Mouse (Mus musculus) adipocyte (in vitro differentiated cells): ENCODE measurements around the gene Cenpv.
"Not testable (repeated sequence)": the region's sequence is repeated elsewhere in the genome, so short reads cannot be mapped to it uniquely, and the experiment has no call there.

ENCODE experiments used
- DNase-seq: peaks from one replicate; pipeline ENCODE4 v3.0.0-alpha.2; 2016; ENCODE audit warnings: low spot score

Gene Cenpv

GRCm38 (mm10) chr11:62553633-62554032 is 14.6 kb upstream of the Cenpv start:
- DNase-seq: no peak

DNA sequence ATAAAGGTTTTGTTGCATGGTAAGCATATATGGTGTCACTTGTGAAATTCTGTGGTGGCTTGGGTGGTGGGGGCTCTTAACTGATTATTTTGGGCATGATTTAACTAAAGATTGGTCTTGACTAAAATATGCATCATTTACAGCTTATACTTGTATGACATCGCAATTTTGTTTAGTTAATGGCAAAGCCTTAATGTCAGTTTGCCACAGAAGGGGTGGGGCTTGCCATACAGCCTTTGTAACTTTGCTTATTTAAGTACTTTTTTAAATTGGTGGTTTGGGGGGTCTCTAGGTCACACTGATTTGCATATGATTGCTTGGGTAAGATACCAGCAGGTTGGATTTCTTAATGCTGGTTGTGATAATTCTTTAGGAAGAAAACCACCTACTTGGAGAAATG is 14.1 kb upstream of the Cenpv start:
- DNase-seq: no peak

DNA sequence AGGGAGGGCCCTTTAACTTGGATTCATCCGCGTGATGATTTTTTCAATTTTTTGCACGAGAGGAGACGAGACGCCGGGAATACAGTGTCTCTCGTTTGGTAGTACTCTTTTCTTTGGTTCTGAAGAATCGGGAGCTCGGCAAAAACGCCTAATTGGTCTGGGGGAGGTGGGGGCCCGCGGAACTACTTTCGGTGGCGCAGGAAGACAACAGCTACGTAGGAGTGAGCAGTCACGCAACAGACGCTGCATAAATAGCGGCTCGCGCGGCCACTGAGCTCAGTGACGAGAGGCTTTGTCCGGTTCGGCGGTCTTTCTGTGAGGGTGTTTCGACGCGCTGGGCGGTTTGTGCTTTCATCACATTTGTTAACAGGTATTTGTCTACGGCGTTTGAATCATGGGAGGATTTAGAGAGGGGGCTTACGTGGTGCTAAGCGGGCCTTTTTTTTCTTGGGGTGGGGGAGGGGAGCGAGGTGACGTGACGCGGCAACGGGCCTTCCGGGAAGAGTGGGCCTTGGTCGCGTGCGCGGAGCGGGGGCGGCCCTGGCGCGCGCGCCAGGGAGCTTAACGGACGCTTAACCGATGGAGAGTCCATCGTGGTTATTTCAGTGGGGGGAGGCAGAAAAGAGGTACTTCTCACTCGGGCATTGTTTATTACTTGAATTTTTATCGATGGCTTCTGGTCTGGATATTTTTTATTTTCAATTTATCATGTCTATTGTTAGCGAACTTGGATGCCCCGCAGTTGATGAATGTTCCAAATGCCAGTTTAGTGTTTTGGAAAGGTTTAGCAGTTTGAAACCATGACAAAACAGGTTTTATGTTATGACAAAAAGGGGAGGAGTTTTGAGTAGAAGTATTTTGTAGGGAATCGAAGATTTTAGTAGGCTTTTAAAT is 12.4 kb upstream of the Cenpv start:
- peak; percentile 90 for DNase-seq

- peak; percentile 99 for DNase-seq
Observed at GRCm38 (mm10) chr11:62550727-62551225, 11.7 kb upstream of the Cenpv start, which contains the start of gene Ubb. TSS of gene Ubb (plus strand) at chr11:62551171.

DNA sequence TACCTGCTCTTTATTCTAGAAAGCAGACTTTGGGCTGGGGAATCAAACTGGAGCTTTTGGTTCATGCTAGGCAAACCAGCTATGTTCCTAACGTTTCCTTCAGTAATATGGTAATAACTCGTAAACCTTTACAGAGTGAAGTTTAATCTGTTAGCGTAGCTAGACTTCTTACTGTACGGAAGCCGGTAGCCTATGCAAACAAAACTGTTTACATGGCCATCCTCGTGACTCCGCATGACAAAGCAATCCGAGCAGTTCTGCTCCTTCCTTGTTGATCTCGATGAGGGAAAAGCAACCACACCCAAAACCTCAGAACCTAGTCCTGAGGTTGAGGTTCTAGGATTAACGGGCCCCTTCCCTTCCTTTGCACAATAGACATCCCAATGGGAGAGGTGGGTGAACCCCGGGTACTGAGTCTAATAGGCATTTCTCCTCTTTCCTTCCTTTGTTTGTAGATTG is 11.2 kb upstream of the Cenpv start:
- DNase-seq: peak; percentile 80

- peak; percentile 99 for DNase-seq
Observed at GRCm38 (mm10) chr11:62549782-62550181, 10.7 kb upstream of the Cenpv start.

DNA sequence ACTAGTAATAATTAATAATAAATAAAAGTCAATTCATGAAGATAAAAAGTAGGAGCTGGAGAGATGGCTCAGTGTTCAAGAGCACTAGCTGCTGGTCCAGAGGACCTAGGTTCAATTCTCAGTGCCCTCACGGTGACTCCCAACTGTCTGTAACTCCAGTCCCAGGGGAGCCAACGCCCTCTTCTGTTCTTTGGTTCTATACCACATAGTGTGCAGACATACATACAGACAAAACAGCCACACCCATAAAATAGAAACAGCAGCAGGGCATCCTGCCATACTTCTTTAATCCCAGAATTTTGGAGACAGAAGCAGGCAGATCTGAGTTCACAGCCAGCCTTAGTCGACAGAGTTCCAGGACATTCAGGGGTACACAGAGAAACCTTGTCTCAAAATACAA is 4.9 kb upstream of the Cenpv start:
- DNase-seq: no peak

- no peak for DNase-seq
Observed at GRCm38 (mm10) chr11:62541581-62541980, 2.5 kb upstream of the Cenpv start.

- no peak for DNase-seq
Observed at GRCm38 (mm10) chr11:62540969-62541368, 1.9 kb upstream of the Cenpv start.

DNA sequence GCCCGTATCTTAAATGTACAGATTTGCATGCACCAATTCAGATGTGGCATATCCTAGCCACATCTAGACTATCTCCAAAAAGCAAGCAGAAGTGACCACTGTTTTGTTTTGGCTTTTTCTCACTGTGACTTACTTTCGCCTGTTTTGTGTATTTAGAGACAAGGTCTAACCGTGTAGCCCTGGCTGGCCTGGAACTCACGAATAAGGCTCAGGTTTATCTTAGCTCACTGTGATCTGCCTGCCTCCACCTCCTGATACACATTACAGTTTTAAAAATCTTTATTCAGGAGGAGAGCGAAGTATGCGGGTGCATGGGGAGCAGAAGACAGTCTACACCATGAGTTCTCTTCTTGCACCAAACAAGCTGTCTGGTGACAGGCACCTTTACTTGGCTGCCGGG is 1.1 kb upstream of the Cenpv start:
- no peak for DNase-seq

- DNase-seq: no peak
Observed at GRCm38 (mm10) chr11:62538321-62539088, 556 bp downstream of the Cenpv start.

GRCm38 (mm10) chr11:62537590-62537989 is 1.5 kb downstream of the Cenpv start:
- no peak for DNase-seq

DNA sequence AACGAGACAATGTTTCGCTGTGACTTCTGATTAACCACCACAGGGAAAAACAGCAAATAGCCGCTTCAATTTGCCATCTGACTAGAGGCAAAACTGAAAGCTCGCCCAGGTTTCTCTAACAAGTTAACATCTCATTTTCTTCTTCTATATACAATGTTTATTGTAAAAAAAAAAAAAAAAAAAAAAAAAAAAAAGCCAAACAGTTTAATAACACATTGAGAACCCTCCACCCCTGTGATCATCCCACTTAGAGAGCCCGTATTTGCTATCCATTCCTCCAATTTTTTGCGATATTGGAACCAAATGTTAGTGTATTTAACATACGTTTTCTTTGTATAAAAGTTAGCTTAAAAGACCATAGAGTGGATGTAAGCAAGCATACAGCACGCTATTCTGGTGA is 2.0 kb downstream of the Cenpv start:
- DNase-seq: no peak

GRCm38 (mm10) chr11:62522283-62522682 is 16.8 kb downstream of the Cenpv start:
- no peak for DNase-seq

- DNase-seq: no peak
Observed at GRCm38 (mm10) chr11:62518991-62519390, 20.1 kb downstream of the Cenpv start.

- DNase-seq: no peak
Observed at GRCm38 (mm10) chr11:62513311-62513710, 25.8 kb downstream of the Cenpv start.

- no peak for DNase-seq
Observed at GRCm38 (mm10) chr11:62512529-62513080, 26.5 kb downstream of the Cenpv start.

- no peak for DNase-seq
Observed at GRCm38 (mm10) chr11:62511444-62512202, 27.4 kb downstream of the Cenpv start.

DNA sequence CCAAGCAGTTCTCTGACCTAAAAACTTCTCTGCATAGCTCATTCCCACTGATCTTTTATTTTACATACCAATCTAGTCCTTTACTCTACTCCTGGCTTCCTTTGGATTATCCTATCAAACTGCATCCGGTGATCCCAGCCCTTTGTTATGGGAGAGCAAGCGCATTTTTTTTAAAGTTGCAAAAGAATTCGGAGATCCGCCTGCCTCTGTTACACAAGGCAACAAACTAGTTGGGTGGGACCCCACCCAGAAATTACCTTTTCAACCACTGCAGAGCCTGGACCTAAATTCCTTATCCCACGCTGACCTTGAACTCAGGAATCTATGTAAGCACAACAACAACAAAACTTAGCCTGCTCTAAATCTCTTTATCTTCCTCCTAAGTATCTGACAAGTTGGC is 28.1 kb downstream of the Cenpv start:
- DNase-seq: no peak

DNA sequence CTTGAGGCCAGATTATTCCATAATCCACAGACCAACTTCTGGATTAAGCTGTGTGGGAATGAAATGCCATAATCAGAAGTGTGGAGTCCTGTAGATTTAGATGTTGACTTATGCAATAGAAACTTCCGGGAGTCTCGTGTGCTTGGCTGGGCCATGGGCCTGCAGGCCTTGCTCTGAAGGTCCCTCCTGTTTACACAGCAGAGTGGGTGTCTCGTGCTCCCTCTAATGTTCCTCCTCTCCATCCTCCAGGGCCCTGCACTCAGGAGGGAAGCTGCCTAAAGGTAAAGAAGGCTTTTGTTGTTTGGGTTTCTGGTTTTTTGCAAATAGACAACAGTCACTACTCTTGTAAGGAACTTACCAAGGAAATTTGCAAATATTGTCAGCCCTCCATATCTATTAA is 29.5 kb downstream of the Cenpv start:
- DNase-seq: no peak

DNA sequence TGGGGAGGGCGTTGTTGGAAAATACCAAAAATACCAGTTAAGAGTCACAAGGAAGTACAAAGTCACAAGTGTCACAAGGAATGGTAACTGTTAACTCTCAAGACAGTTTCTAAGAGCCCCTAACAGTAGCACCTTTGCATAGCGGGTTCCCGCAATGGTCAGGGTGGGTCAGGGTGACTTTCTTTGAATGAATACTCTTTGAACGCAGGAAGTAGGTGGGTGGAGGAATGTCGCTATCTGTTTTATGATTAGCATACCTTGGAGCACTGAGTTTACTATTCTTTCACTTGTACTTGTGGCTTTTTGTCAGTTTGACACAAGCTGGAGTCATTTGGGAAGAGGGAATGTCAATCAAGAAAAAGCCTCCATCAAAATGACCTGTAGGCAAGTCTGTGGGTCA is 30.2 kb downstream of the Cenpv start:
- not testable (repeated sequence) for DNase-seq

GRCm38 (mm10) chr11:62508365-62508764 is 30.7 kb downstream of the Cenpv start:
- DNase-seq: not testable (repeated sequence)
